Comparison of ENCODE assay signal across 24 mouse cellular contexts in the genomic region with DNA sequence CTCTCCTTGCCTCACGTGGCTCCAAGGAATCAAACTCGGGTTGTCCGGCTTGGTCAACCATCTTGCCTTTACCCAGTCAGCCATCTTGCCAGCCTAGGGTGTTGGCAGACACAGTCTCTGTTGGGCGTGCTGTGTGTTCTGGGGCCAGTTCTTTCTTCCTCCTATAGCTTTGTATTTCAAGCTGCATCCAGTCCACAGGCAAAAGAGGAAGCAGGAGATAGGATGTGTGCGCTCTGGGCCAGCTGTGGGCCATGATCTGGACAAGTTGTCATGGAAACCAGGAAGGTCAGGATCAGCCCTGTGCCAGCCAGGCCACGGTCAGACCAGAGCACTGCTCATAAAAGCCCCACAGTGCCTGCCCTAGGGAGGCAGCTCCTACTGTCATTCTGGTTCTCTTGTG.
DNase-seq lines count a peak whose midpoint lies in the region; ATAC-seq lines count a peak whose summit lies in the region.
"Had no signal": no experiment of that assay in that cellular context is flagged by ENCODE, and none has a peak within 500 bp of the region (broad histone marks: within the 10 kb centered on the region; RNA-seq: fewer than 3 reads in every experiment).

No protein-coding gene starts in this region.

- no peaks in the 10 kb centered on the region for H3K36me3 ChIP-seq in kidney, embryonic 16.5 days (ENCODE audit: insufficient read depth, low read length)
- H3K36me3 ChIP-seq: embryonic facial prominence, embryonic 13.5 days; heart, embryonic 15.5 days; limb, embryonic 10.5 days; midbrain, embryonic 10.5 days; neural tube, embryonic 15.5 days had no signal

- 71% methylated on average over 6 of the region's 6 CpGs for WGBS in kidney, embryonic 16.5 days

- H3K4me1 ChIP-seq in kidney, embryonic 16.5 days (ENCODE audit: insufficient read depth, low read length), result no peaks in the 10 kb centered on the region
- H3K4me1 ChIP-seq: embryonic facial prominence, embryonic 13.5 days; heart, embryonic 15.5 days had no signal

- no peaks in the 10 kb centered on the region for H3K27me3 ChIP-seq in kidney, embryonic 16.5 days (ENCODE audit: insufficient read depth, low read length)
- H3K27me3 ChIP-seq: embryonic facial prominence, embryonic 13.5 days; heart, embryonic 15.5 days; neural tube, embryonic 15.5 days had no signal

- H3K9me3 ChIP-seq in kidney, embryonic 16.5 days (ENCODE audit: low read length), result no peaks in the 10 kb centered on the region
- H3K9me3 ChIP-seq: embryonic facial prominence, embryonic 13.5 days; heart, embryonic 15.5 days; limb, embryonic 10.5 days; midbrain, embryonic 10.5 days; neural tube, embryonic 15.5 days had no signal

- 0 out of 2 replicates have a peak, but pooled peaks have one; percentile 27 for ATAC-seq in kidney, embryonic 16.5 days (ENCODE audit: low FRiP score, low TSS enrichment)
- peak; percentile 89 for ATAC-seq in common myeloid progenitor, adult 5-6 weeks (replicated peaks; ENCODE audit: low read depth, poor library complexity, severe bottlenecking)
- ATAC-seq: forebrain, postnatal 0 days; intestine, postnatal 0 days; liver, postnatal 0 days had no signal

- no peak overlapping the region for H3K4me2 ChIP-seq in kidney, embryonic 16.5 days (replicated peaks; ENCODE audit: low read depth, low read length)
- H3K4me2 ChIP-seq: embryonic facial prominence, embryonic 13.5 days; heart, embryonic 15.5 days; hindbrain, embryonic 14.5 days; neural tube, embryonic 15.5 days had no signal

- DNase-seq in gastrocnemius, postnatal 25 days, result peak; percentile 19
- no peak for DNase-seq in gastrocnemius, postnatal 10 days
- DNase-seq in kidney, adult 18-20 months, result no peak
- DNase-seq in monocyte, adult 2 months (ENCODE audit: low read depth in 1 of 2, low spot score in 2 of 2), result peak; percentile 24 to 50
- DNase-seq in lung, postnatal 14 days, result no peak
- no peak for DNase-seq in thymus, postnatal 10 days (ENCODE audit: low spot score in 2 of 2)
- DNase-seq: adrenal gland, postnatal 10 days; cerebellum, adult 2 months; forebrain, postnatal 0 days; kidney, postnatal 10 days; liver, postnatal 0 days; lung, postnatal 36 days; spleen, adult 18-20 months; thymus, postnatal 36 days had no signal

- no peak overlapping the region for H3K9ac ChIP-seq in kidney, embryonic 16.5 days (replicated peaks; ENCODE audit: low read length)
- H3K9ac ChIP-seq: embryonic facial prominence, embryonic 13.5 days; forebrain, postnatal 0 days; heart, embryonic 15.5 days; hindbrain, embryonic 14.5 days; liver, postnatal 0 days; neural tube, embryonic 15.5 days had no signal

- no peak overlapping the region for H3K27ac ChIP-seq in kidney, embryonic 16.5 days (ENCODE audit: low read length)
- H3K27ac ChIP-seq: embryonic facial prominence, embryonic 13.5 days; heart, embryonic 15.5 days; hindbrain, embryonic 14.5 days; left cerebral cortex, adult 2 months; limb, embryonic 10.5 days; midbrain, embryonic 10.5 days; neural tube, embryonic 15.5 days had no signal

- H3K4me3 ChIP-seq in kidney, embryonic 16.5 days (ENCODE audit: low read length), result no peak overlapping the region
- H3K4me3 ChIP-seq: embryonic facial prominence, embryonic 13.5 days; heart, embryonic 15.5 days; left cerebral cortex, adult 2 months; limb, embryonic 10.5 days; midbrain, embryonic 10.5 days; neural tube, embryonic 15.5 days had no signal

Comparison
In these comparisons a context has a peak if more than half of its experiments do, and no peak if none do; other contexts are left out.
1. DNase-seq: peak in gastrocnemius, postnatal 25 days (single experiment) and monocyte, adult 2 months (2 of 2); none in gastrocnemius, postnatal 10 days (single experiment), kidney, adult 18-20 months (single experiment), lung, postnatal 14 days (single experiment) and thymus, postnatal 10 days (0 of 2).